Mouse (Mus musculus): ENCODE measurements around the gene Filip1l. TPM values are rescaled to one million over a fixed set of nuclear protein-coding genes. Genes with fewer than 3 reads are reported as not detected.

Gene Filip1l
- polyA plus RNA-seq, 1 experiment: 138 TPM

DNA sequence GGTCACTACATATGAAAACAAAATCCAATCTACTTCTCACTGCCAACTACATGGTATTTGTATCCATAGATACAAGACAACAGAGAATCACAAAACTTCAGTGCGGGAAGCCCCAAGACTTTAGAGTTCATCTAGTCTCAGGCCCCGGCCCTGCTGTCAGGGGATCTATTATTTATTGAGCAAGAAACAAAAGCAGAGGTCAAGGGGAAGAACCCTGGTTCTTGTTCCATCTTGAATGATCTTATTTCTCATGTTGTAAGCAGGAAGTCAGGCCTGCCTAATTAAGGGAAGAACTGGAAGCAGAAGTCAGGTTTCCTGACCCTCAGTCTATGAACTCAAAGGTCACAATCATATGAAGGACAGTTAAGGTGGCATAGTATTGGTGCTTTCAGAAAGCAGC lies 149.3 kb downstream of the Filip1l start:
- Histone ChIP-seq H3K4me1 (ENCODE audit: control insufficient read depth, insufficient read depth, low read length) (peaks cover 2% of the 10 kb centered on the region), H3K27ac (ENCODE audit: insufficient read depth, low read length) (no peak overlapping the region), H3K4me3 (ENCODE audit: insufficient read depth, low read length) (no peak overlapping the region)
- no peak for TF ChIP-seq CTCF (IDR thresholded peaks at IDR 0.05; ENCODE audit: borderline replicate concordance, insufficient read depth, low read length)
- TF ChIP-seq POLR2A (IDR thresholded peaks at IDR 0.05; ENCODE audit: low read depth, low read length): no peak

GRCm38 (mm10) chr16:57502761-57503160 lies 149.9 kb downstream of the Filip1l start:
- no peak overlapping the region for H3K4me3 ChIP-seq (ENCODE audit: insufficient read depth, low read length)
- TF ChIP-seq POLR2A (IDR thresholded peaks at IDR 0.05; ENCODE audit: low read depth, low read length) (no peak), CTCF (IDR thresholded peaks at IDR 0.05; ENCODE audit: borderline replicate concordance, insufficient read depth, low read length) (no peak)
- H3K27ac ChIP-seq (ENCODE audit: insufficient read depth, low read length): no peak overlapping the region
- H3K4me1 ChIP-seq (ENCODE audit: control insufficient read depth, insufficient read depth, low read length): peaks cover 2% of the 10 kb centered on the region

DNA sequence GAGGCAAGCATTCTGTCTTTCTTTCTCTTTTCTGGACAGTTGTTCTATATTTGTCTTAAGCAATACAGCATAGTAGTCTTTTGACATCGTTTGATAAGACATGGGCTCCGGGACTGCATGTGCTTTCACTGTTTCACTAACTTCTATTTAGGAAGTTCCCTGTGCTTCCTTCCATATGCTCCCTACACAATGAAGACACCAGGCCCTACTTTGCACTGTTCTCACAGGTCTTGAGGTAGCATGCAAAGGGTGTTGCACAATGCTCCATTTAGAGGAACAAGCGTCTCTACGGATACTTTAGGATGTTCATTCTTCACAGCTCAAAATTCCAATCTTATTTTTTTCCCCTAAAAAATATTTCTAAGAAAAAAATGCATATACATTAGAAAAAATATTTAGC lies 151.8 kb downstream of the Filip1l start:
- Histone ChIP-seq H3K4me3 (ENCODE audit: insufficient read depth, low read length) (no peak overlapping the region), H3K4me1 (ENCODE audit: control insufficient read depth, insufficient read depth, low read length) (peaks cover 2% of the 10 kb centered on the region; the same call in 1 of the 2 replicates), H3K27ac (ENCODE audit: insufficient read depth, low read length) (no peak overlapping the region)
- TF ChIP-seq POLR2A (IDR thresholded peaks at IDR 0.05; ENCODE audit: low read depth, low read length): no peak
- TF ChIP-seq CTCF (IDR thresholded peaks at IDR 0.05; ENCODE audit: borderline replicate concordance, insufficient read depth, low read length): no peak

DNA sequence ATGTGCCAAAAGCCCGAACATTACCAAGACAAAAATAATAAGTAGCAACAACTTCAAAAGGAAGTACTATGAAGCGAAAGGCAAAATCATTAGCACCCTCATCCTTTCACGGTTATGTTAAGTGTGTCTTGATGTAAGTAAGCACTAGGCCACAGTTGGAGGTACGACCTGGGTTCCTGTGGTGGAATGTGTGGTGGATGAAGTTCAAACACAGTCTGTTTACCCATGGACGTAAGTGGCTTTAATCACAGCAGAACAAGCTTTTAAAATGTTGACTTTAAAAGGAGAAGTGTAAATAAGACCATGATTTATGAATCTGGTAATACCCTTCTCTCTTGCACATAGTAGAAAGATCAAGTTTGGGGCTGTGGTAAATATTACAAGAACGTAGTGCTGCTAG lies 153.2 kb downstream of the Filip1l start:
- Histone ChIP-seq H3K4me1 (ENCODE audit: control insufficient read depth, insufficient read depth, low read length) (no peaks in the 10 kb centered on the region), H3K27ac (ENCODE audit: insufficient read depth, low read length) (no peak overlapping the region), H3K4me3 (ENCODE audit: insufficient read depth, low read length) (no peak overlapping the region)
- TF ChIP-seq POLR2A (IDR thresholded peaks at IDR 0.05; ENCODE audit: low read depth, low read length): no peak
- TF ChIP-seq CTCF (IDR thresholded peaks at IDR 0.05; ENCODE audit: borderline replicate concordance, insufficient read depth, low read length): no peak

- H3K4me1 ChIP-seq (ENCODE audit: control insufficient read depth, insufficient read depth, low read length): no peaks in the 10 kb centered on the region
- no peak for TF ChIP-seq CTCF (IDR thresholded peaks at IDR 0.05; ENCODE audit: borderline replicate concordance, insufficient read depth, low read length)
- TF ChIP-seq POLR2A (IDR thresholded peaks at IDR 0.05; ENCODE audit: low read depth, low read length): no peak
- no peak overlapping the region for H3K27ac ChIP-seq (ENCODE audit: insufficient read depth, low read length)
- H3K4me3 ChIP-seq (ENCODE audit: insufficient read depth, low read length): no peak overlapping the region
Measured at GRCm38 (mm10) chr16:57508351-57508750, 155.5 kb downstream of the Filip1l start.

- Histone ChIP-seq H3K27ac (ENCODE audit: insufficient read depth, low read length) (no peak overlapping the region), H3K4me3 (ENCODE audit: insufficient read depth, low read length) (no peak overlapping the region)
- TF ChIP-seq POLR2A (IDR thresholded peaks at IDR 0.05; ENCODE audit: low read depth, low read length) (no peak), CTCF (IDR thresholded peaks at IDR 0.05; ENCODE audit: borderline replicate concordance, insufficient read depth, low read length) (no peak)
Measured at GRCm38 (mm10) chr16:57509099-57509498, 156.2 kb downstream of the Filip1l start.

DNA sequence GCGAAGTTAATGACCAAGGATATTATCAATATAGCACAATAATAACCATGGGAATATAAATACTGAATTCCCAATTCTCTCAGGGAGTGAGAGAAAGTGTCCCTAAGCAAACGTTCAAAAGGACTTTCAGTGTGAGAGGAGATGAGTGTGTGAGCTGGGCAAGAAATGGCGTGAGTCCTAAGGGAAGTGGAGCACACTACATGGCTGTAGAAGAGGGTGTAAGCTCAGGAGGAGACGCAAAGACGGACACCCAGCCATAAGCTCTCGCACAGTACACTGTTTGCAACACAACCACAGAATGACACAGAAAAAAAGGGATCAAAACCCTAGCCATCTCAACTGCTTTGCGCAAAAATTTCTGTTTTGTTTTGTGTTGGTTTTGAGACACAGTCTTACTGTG lies 160.7 kb downstream of the Filip1l start:
- no peak for TF ChIP-seq POLR2A (IDR thresholded peaks at IDR 0.05; ENCODE audit: low read depth, low read length)
- no peak for TF ChIP-seq CTCF (IDR thresholded peaks at IDR 0.05; ENCODE audit: borderline replicate concordance, insufficient read depth, low read length)
- Histone ChIP-seq H3K4me1 (ENCODE audit: control insufficient read depth, insufficient read depth, low read length) (no peaks in the 10 kb centered on the region; the same call in 1 of the 2 replicates), H3K4me3 (ENCODE audit: insufficient read depth, low read length) (no peak overlapping the region), H3K27ac (ENCODE audit: insufficient read depth, low read length) (no peak overlapping the region)

More at GRCm38 (mm10) chr16:57509099-57509498, 156.2 kb downstream of the Filip1l start:
- no peaks in the 10 kb centered on the region for H3K4me1 ChIP-seq (ENCODE audit: control insufficient read depth, insufficient read depth, low read length)

- H3K27ac ChIP-seq (ENCODE audit: insufficient read depth, low read length): no peak overlapping the region
- no peak for TF ChIP-seq POLR2A (IDR thresholded peaks at IDR 0.05; ENCODE audit: low read depth, low read length)
- TF ChIP-seq CTCF (IDR thresholded peaks at IDR 0.05; ENCODE audit: borderline replicate concordance, insufficient read depth, low read length): no peak
- H3K4me1 ChIP-seq (ENCODE audit: control insufficient read depth, insufficient read depth, low read length): no peaks in the 10 kb centered on the region; the same call in 1 of the 2 replicates
- no peak overlapping the region for H3K4me3 ChIP-seq (ENCODE audit: insufficient read depth, low read length)
Measured at GRCm38 (mm10) chr16:57514371-57514770, 161.5 kb downstream of the Filip1l start.

GRCm38 (mm10) chr16:57515636-57516035 lies 162.7 kb downstream of the Filip1l start:
- no peak for TF ChIP-seq POLR2A (IDR thresholded peaks at IDR 0.05; ENCODE audit: low read depth, low read length)
- no peak for TF ChIP-seq CTCF (IDR thresholded peaks at IDR 0.05; ENCODE audit: borderline replicate concordance, insufficient read depth, low read length)
- H3K4me3 ChIP-seq (ENCODE audit: insufficient read depth, low read length): no peak overlapping the region
- H3K27ac ChIP-seq (ENCODE audit: insufficient read depth, low read length): no peak overlapping the region
- H3K4me1 ChIP-seq (ENCODE audit: control insufficient read depth, insufficient read depth, low read length): no peaks in the 10 kb centered on the region; the same call in 1 of the 2 replicates

DNA sequence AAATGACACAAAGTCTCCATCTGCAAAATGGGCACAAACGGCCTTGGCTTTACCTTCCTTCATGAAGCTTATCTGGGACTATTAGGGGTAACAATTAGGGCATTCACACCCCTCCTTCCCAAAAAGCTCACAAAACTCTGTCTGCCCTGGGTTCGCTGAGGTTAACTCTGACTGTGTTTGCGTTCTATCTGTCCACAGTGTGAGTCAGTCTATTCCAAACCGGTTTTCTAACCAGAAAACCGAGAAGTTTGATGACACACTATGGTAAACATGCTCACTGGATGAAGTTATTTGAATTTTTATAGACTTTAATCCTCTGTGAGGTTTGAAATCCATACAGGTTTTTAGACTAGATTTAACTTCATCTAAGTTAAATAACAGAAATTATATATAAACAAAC lies 172.2 kb downstream of the Filip1l start:
- Histone ChIP-seq H3K27ac (ENCODE audit: insufficient read depth, low read length) (peak overlapping the region; percentile 63), H3K4me3 (ENCODE audit: insufficient read depth, low read length) (no peak overlapping the region), H3K4me1 (ENCODE audit: control insufficient read depth, insufficient read depth, low read length) (peaks cover 27% of the 10 kb centered on the region)
- TF ChIP-seq CTCF (IDR thresholded peaks at IDR 0.05; ENCODE audit: borderline replicate concordance, insufficient read depth, low read length) (no peak), POLR2A (IDR thresholded peaks at IDR 0.05; ENCODE audit: low read depth, low read length) (no peak)

DNA sequence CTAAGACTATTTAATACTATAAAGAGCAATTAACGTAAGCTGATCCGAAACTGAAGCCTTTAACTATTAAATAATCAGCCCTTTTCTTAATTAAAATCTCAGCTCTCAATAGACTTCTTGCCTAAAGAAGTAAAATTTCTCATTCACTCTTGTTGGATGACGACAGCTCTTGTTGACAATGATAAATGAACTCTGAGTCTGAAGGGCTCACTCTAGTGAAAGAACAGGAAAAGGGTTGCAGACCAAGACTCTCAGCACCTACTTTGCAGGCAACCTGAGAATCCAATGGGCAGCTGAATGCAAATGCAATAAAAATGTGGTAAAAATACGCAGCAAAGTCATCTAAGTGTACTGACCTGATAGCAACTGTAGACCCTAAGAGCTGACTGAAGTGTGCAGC lies 172.6 kb downstream of the Filip1l start:
- peak overlapping the region; percentile 83 for H3K27ac ChIP-seq (ENCODE audit: insufficient read depth, low read length)
- TF ChIP-seq CTCF (IDR thresholded peaks at IDR 0.05; ENCODE audit: borderline replicate concordance, insufficient read depth, low read length) (no peak), POLR2A (IDR thresholded peaks at IDR 0.05; ENCODE audit: low read depth, low read length) (no peak)
- no peak overlapping the region for H3K4me3 ChIP-seq (ENCODE audit: insufficient read depth, low read length)
- peaks cover 27% of the 10 kb centered on the region for H3K4me1 ChIP-seq (ENCODE audit: control insufficient read depth, insufficient read depth, low read length)
